Mouse (Mus musculus): ENCODE data around the gene Olfr773.
"Not testable (repeated sequence)": the region's sequence is repeated elsewhere in the genome, so short reads cannot be mapped to it uniquely, and the experiment has no call there.

Gene Olfr773

GRCm38 (mm10) chr10:129187319-129187718 lies at the start of gene Olfr773:
Gene Olfr773, minus strand, starts transcription at chr10:129187419.
- not testable (repeated sequence) for DNase-seq

- DNase-seq, result no peak
These were observed 48.7 kb upstream of the Olfr773 start, which contains the start of gene Olfr774 for GRCm38 (mm10) chr10:129235904-129236303. Gene Olfr774, plus strand, starts transcription at chr10:129236204.

GRCm38 (mm10) chr10:129230737-129231136 lies 43.5 kb upstream of the Olfr773 start:
- DNase-seq, result no peak

GRCm38 (mm10) chr10:129177821-129178220 lies 9.4 kb downstream of the Olfr773 start, which contains the start of gene Olfr772:
Gene Olfr772, minus strand, starts transcription at chr10:129177921.
- not testable (repeated sequence) for DNase-seq

DNA sequence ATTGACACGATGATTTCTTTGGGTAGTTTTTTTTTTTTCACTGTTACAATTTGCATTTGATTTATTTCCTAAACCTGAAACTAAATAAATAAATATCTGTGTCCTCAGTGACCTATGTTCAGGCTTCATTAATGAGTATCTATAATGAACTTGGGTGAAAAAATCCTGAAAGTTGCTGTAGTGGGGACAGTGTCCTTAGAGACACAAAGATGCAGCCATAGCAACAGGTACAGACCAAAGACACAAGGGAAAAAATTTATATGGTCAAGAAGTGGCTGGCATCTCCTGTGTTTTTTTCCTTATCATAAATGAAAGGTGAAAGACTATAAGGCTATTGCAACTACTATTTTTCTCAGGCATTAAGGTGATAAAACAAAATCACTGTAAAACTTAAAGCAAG lies 22.6 kb downstream of the Olfr773 start, which contains the start of gene Olfr771:
Gene Olfr771 (minus strand): TSS at position 101 of the 400 bp plus-strand sequence.
- no peak for DNase-seq

GRCm38 (mm10) chr10:129138898-129139297 lies 48.3 kb downstream of the Olfr773 start, which contains the start of gene Olfr770:
Gene Olfr770, minus strand, starts transcription at chr10:129138998.
- DNase-seq, result no peak
